Mouse (Mus musculus): ENCODE data around the gene Olfr532. TPM values are rescaled to one million over a fixed set of nuclear protein-coding genes. Genes with fewer than 3 reads are reported as not detected.
"Not testable (repeated sequence)": the region's sequence is repeated elsewhere in the genome, so short reads cannot be mapped to it uniquely, and the experiment has no call there.

Gene Olfr532
- polyA plus RNA-seq (2015; fragmentation: Nextera tagmentation; extraction: Ambion mirVana): not detected in 2 replicates

- 87% methylated on average over 1 of the region's 1 CpGs for WGBS (ENCODE audit: insufficient replicate concordance)
- ATAC-seq: no peak
These were observed at the start of gene Olfr532 for GRCm38 (mm10) chr7:140421539-140421938. Gene Olfr532, minus strand, starts transcription at chr7:140421639.

GRCm38 (mm10) chr7:140463070-140463469, 41.6 kb upstream of the Olfr532 start, which contains the start of gene Olfr533:
Gene Olfr533, plus strand, starts transcription at chr7:140463370.
- not testable (repeated sequence) for H3K27me3 ChIP-seq (ENCODE audit: insufficient read depth, low read length); H3K4me1 ChIP-seq (ENCODE audit: insufficient read depth); H3K4me2 ChIP-seq (ENCODE audit: low read depth, low read length); H3K4me3 ChIP-seq (ENCODE audit: low read depth, low read length); H3K9ac ChIP-seq (replicated peaks); H3K27ac ChIP-seq (ENCODE audit: low read depth); H3K9me3 ChIP-seq (ENCODE audit: low read length); DNase-seq; H3K36me3 ChIP-seq (replicated peaks; ENCODE audit: insufficient read depth, low read length); ATAC-seq
- 44% methylated on average over 1 of the region's 1 CpGs for WGBS (ENCODE audit: insufficient replicate concordance)

More at GRCm38 (mm10) chr7:140421539-140421938, at the start of gene Olfr532:
- Histone ChIP-seq H3K4me1 (ENCODE audit: insufficient read depth) (no peaks in the 10 kb centered on the region), H3K27me3 (ENCODE audit: insufficient read depth, low read length) (no peaks in the 10 kb centered on the region), H3K36me3 (replicated peaks; ENCODE audit: insufficient read depth, low read length) (no peaks in the 10 kb centered on the region), H3K27ac (ENCODE audit: low read depth) (no peak within 1 kb of the TSS), H3K9ac (replicated peaks) (no peak within 1 kb of the TSS), H3K4me2 (ENCODE audit: low read depth, low read length) (no peak within 1 kb of the TSS), H3K9me3 (ENCODE audit: low read length) (no peaks in the 10 kb centered on the region), H3K4me3 (ENCODE audit: low read depth, low read length) (no peak within 1 kb of the TSS)
- no peak for DNase-seq
- no peak for TF ChIP-seq EP300 (IDR thresholded peaks at IDR 0.05; ENCODE audit: low read depth)
- no peak for TF ChIP-seq CTCF (IDR thresholded peaks at IDR 0.05; ENCODE audit: low read depth)

- WGBS (ENCODE audit: insufficient replicate concordance): 63% methylated on average over 1 of the region's 1 CpGs
- TF ChIP-seq CTCF (IDR thresholded peaks at IDR 0.05; ENCODE audit: low read depth): no peak
- no peak for TF ChIP-seq EP300 (IDR thresholded peaks at IDR 0.05; ENCODE audit: low read depth)
- no peak for ATAC-seq
These were observed 21.7 kb upstream of the Olfr532 start for GRCm38 (mm10) chr7:140443141-140443540.

GRCm38 (mm10) chr7:140402818-140403217, 18.6 kb downstream of the Olfr532 start, which contains the start of gene Olfr531:
Gene Olfr531, minus strand, starts transcription at chr7:140402918.
- DNase-seq (no peak), ATAC-seq (no peak)
- Histone ChIP-seq H3K36me3 (replicated peaks; ENCODE audit: insufficient read depth, low read length) (no peaks in the 10 kb centered on the region), H3K9ac (replicated peaks) (no peak within 1 kb of the TSS), H3K4me3 (ENCODE audit: low read depth, low read length) (no peak within 1 kb of the TSS), H3K4me2 (ENCODE audit: low read depth, low read length) (no peak within 1 kb of the TSS), H3K27ac (ENCODE audit: low read depth) (no peak within 1 kb of the TSS), H3K9me3 (ENCODE audit: low read length) (no peaks in the 10 kb centered on the region), H3K27me3 (ENCODE audit: insufficient read depth, low read length) (no peaks in the 10 kb centered on the region), H3K4me1 (ENCODE audit: insufficient read depth) (no peaks in the 10 kb centered on the region)
- TF ChIP-seq CTCF (IDR thresholded peaks at IDR 0.05; ENCODE audit: low read depth) (no peak), EP300 (IDR thresholded peaks at IDR 0.05; ENCODE audit: low read depth) (no peak)
- 60% methylated on average over 1 of the region's 1 CpGs for WGBS (ENCODE audit: insufficient replicate concordance)

More at GRCm38 (mm10) chr7:140443141-140443540, 21.7 kb upstream of the Olfr532 start:
- no peak overlapping the region for H3K27ac ChIP-seq (ENCODE audit: low read depth)
- no peak overlapping the region for H3K4me3 ChIP-seq (ENCODE audit: low read depth, low read length)
- no peaks in the 10 kb centered on the region for H3K4me1 ChIP-seq (ENCODE audit: insufficient read depth)
- no peaks in the 10 kb centered on the region for H3K36me3 ChIP-seq (replicated peaks; ENCODE audit: insufficient read depth, low read length)
- H3K9me3 ChIP-seq (ENCODE audit: low read length): no peaks in the 10 kb centered on the region
- no peak overlapping the region for H3K4me2 ChIP-seq (ENCODE audit: low read depth, low read length)
- no peak for DNase-seq
- H3K27me3 ChIP-seq (ENCODE audit: insufficient read depth, low read length): no peaks in the 10 kb centered on the region
- no peak overlapping the region for H3K9ac ChIP-seq (replicated peaks)

GRCm38 (mm10) chr7:140376911-140377310, 44.5 kb downstream of the Olfr532 start:
- Histone ChIP-seq H3K4me1 (ENCODE audit: insufficient read depth) (no peaks in the 10 kb centered on the region), H3K36me3 (replicated peaks; ENCODE audit: insufficient read depth, low read length) (no peaks in the 10 kb centered on the region), H3K27me3 (ENCODE audit: insufficient read depth, low read length) (no peaks in the 10 kb centered on the region), H3K4me2 (ENCODE audit: low read depth, low read length) (no peak overlapping the region), H3K4me3 (ENCODE audit: low read depth, low read length) (no peak overlapping the region), H3K9me3 (ENCODE audit: low read length) (no peaks in the 10 kb centered on the region), H3K27ac (ENCODE audit: low read depth) (no peak overlapping the region), H3K9ac (replicated peaks) (no peak overlapping the region)
- ATAC-seq (no peak), DNase-seq (no peak)
- WGBS (ENCODE audit: insufficient replicate concordance): 83% methylated on average over 2 of the region's 2 CpGs
- TF ChIP-seq CTCF (IDR thresholded peaks at IDR 0.05; ENCODE audit: low read depth): no peak
- TF ChIP-seq EP300 (IDR thresholded peaks at IDR 0.05; ENCODE audit: low read depth): no peak

GRCm38 (mm10) chr7:140376231-140376630, 45.2 kb downstream of the Olfr532 start, which contains the start of gene Olfr530:
Gene Olfr530, minus strand, starts transcription at chr7:140376331.
- DNase-seq: no peak
- H3K4me1 ChIP-seq (ENCODE audit: insufficient read depth): no peaks in the 10 kb centered on the region
- no peak within 1 kb of the TSS for H3K4me2 ChIP-seq (ENCODE audit: low read depth, low read length)
- TF ChIP-seq EP300 (IDR thresholded peaks at IDR 0.05; ENCODE audit: low read depth) (no peak), CTCF (IDR thresholded peaks at IDR 0.05; ENCODE audit: low read depth) (no peak)
- H3K36me3 ChIP-seq (replicated peaks; ENCODE audit: insufficient read depth, low read length): no peaks in the 10 kb centered on the region
- WGBS (ENCODE audit: insufficient replicate concordance): 23% methylated on average over 1 of the region's 1 CpGs
- H3K27me3 ChIP-seq (ENCODE audit: insufficient read depth, low read length): no peaks in the 10 kb centered on the region
- H3K27ac ChIP-seq (ENCODE audit: low read depth): no peak within 1 kb of the TSS
- no peak for ATAC-seq
- no peaks in the 10 kb centered on the region for H3K9me3 ChIP-seq (ENCODE audit: low read length)
- no peak within 1 kb of the TSS for H3K9ac ChIP-seq (replicated peaks)
- no peak within 1 kb of the TSS for H3K4me3 ChIP-seq (ENCODE audit: low read depth, low read length)

- Histone ChIP-seq H3K4me3 (ENCODE audit: low read depth, low read length) (no peak overlapping the region), H3K9me3 (ENCODE audit: low read length) (no peaks in the 10 kb centered on the region), H3K27ac (ENCODE audit: low read depth) (no peak overlapping the region), H3K4me1 (ENCODE audit: insufficient read depth) (no peaks in the 10 kb centered on the region), H3K27me3 (ENCODE audit: insufficient read depth, low read length) (no peaks in the 10 kb centered on the region), H3K9ac (replicated peaks) (no peak overlapping the region), H3K4me2 (ENCODE audit: low read depth, low read length) (no peak overlapping the region), H3K36me3 (replicated peaks; ENCODE audit: insufficient read depth, low read length) (no peaks in the 10 kb centered on the region)
- WGBS (ENCODE audit: insufficient replicate concordance): 50% methylated on average over 4 of the region's 4 CpGs
- TF ChIP-seq CTCF (IDR thresholded peaks at IDR 0.05; ENCODE audit: low read depth) (no peak), EP300 (IDR thresholded peaks at IDR 0.05; ENCODE audit: low read depth) (no peak)
- no peak for ATAC-seq
- DNase-seq: no peak
These were observed 47.1 kb downstream of the Olfr532 start for GRCm38 (mm10) chr7:140374300-140374699.

Other genes with a start within 250 kb of the Olfr532 start
- not detected in 2 replicates for gene Olfr523, start 248.4 kb downstream of the Olfr532 start, polyA plus RNA-seq (2015; fragmentation: Nextera tagmentation; extraction: Ambion mirVana)
- gene Olfr524, start 215.7 kb downstream of the Olfr532 start, polyA plus RNA-seq (2015; fragmentation: Nextera tagmentation; extraction: Ambion mirVana): not detected in 2 replicates
- 0.04 TPM in 1 of 2 replicates, not detected in the other for gene Cd163l1, start 203.4 kb downstream of the Olfr532 start, polyA plus RNA-seq (2015; fragmentation: Nextera tagmentation; extraction: Ambion mirVana)
- not detected in 2 replicates for gene 5830411N06Rik, start 174.4 kb downstream of the Olfr532 start, polyA plus RNA-seq (2015; fragmentation: Nextera tagmentation; extraction: Ambion mirVana)
- gene Olfr525, start 100.8 kb downstream of the Olfr532 start, polyA plus RNA-seq (2015; fragmentation: Nextera tagmentation; extraction: Ambion mirVana): not detected in 2 replicates
- not detected in 2 replicates for gene Olfr527, start 87.6 kb downstream of the Olfr532 start, polyA plus RNA-seq (2015; fragmentation: Nextera tagmentation; extraction: Ambion mirVana)
- not detected in 2 replicates for gene Olfr60, start 60.0 kb downstream of the Olfr532 start, polyA plus RNA-seq (2015; fragmentation: Nextera tagmentation; extraction: Ambion mirVana)
- gene Olfr530, start 45.3 kb downstream of the Olfr532 start, polyA plus RNA-seq (2015; fragmentation: Nextera tagmentation; extraction: Ambion mirVana): not detected in 2 replicates
- not detected in 2 replicates for gene Olfr531, start 18.7 kb downstream of the Olfr532 start, polyA plus RNA-seq (2015; fragmentation: Nextera tagmentation; extraction: Ambion mirVana)
- gene Olfr533, start 41.7 kb upstream of the Olfr532 start, polyA plus RNA-seq (2015; fragmentation: Nextera tagmentation; extraction: Ambion mirVana): not detected in 2 replicates
- not detected in 2 replicates for gene Olfr535, start 62.6 kb upstream of the Olfr532 start, polyA plus RNA-seq (2015; fragmentation: Nextera tagmentation; extraction: Ambion mirVana)
- gene Olfr536, start 85.8 kb upstream of the Olfr532 start, polyA plus RNA-seq (2015; fragmentation: Nextera tagmentation; extraction: Ambion mirVana): not detected in 2 replicates
- gene Olfr538, start 146.2 kb upstream of the Olfr532 start, polyA plus RNA-seq (2015; fragmentation: Nextera tagmentation; extraction: Ambion mirVana): not detected in 2 replicates
- gene Olfr46, start 179.6 kb upstream of the Olfr532 start, polyA plus RNA-seq (2015; fragmentation: Nextera tagmentation; extraction: Ambion mirVana): not detected in 2 replicates
- gene Olfr61, start 207.3 kb upstream of the Olfr532 start, polyA plus RNA-seq (2015; fragmentation: Nextera tagmentation; extraction: Ambion mirVana): not detected in 2 replicates
- not detected in 2 replicates for gene Olfr53, start 224.8 kb upstream of the Olfr532 start, polyA plus RNA-seq (2015; fragmentation: Nextera tagmentation; extraction: Ambion mirVana)
- not detected in 2 replicates for gene Olfr539, start 238.3 kb upstream of the Olfr532 start, polyA plus RNA-seq (2015; fragmentation: Nextera tagmentation; extraction: Ambion mirVana)